Mouse (Mus musculus): ENCODE measurements around the gene Igsf8.

Gene Igsf8

GRCm38 (mm10) chr1:172323801-172324359 lies 62.4 kb downstream of the Igsf8 start:
- DNase-seq (ENCODE audit: low spot score in 2 of 2) = no peak

- DNase-seq (ENCODE audit: low spot score in 2 of 2) = peak; percentile 70 to 88
Measured at GRCm38 (mm10) chr1:172324725-172325124, 63.3 kb downstream of the Igsf8 start.

- peak; percentile 63 to 88 for DNase-seq (ENCODE audit: low spot score in 2 of 2)
Measured at GRCm38 (mm10) chr1:172325680-172326535, 64.5 kb downstream of the Igsf8 start.

- DNase-seq (ENCODE audit: low spot score in 2 of 2) = no peak
Measured at GRCm38 (mm10) chr1:172326684-172327083, 65.2 kb downstream of the Igsf8 start.

GRCm38 (mm10) chr1:172327206-172328001 lies 66.0 kb downstream of the Igsf8 start:
- no peak for DNase-seq (ENCODE audit: low spot score in 2 of 2)

- no peak for DNase-seq (ENCODE audit: low spot score in 2 of 2)
Measured at GRCm38 (mm10) chr1:172328041-172328440, 66.6 kb downstream of the Igsf8 start.

GRCm38 (mm10) chr1:172328461-172328860 lies 67.0 kb downstream of the Igsf8 start:
- DNase-seq (ENCODE audit: low spot score in 2 of 2) = no peak

GRCm38 (mm10) chr1:172329131-172329530 lies 67.7 kb downstream of the Igsf8 start, which contains the start of gene Kcnj9:
Kcnj9 (minus strand) TSS chr1:172329318.
- no peak for DNase-seq (ENCODE audit: low spot score in 2 of 2)

- DNase-seq (ENCODE audit: low spot score in 2 of 2) = no peak
Measured at GRCm38 (mm10) chr1:172329616-172330015, 68.2 kb downstream of the Igsf8 start.

GRCm38 (mm10) chr1:172331422-172331947 lies 70.0 kb downstream of the Igsf8 start:
- DNase-seq (ENCODE audit: low spot score in 2 of 2) = no peak

GRCm38 (mm10) chr1:172332925-172333324 lies 71.5 kb downstream of the Igsf8 start:
- no peak for DNase-seq (ENCODE audit: low spot score in 2 of 2)

- DNase-seq (ENCODE audit: low spot score in 2 of 2) = no peak
Measured at GRCm38 (mm10) chr1:172333512-172333911, 72.1 kb downstream of the Igsf8 start.

- no peak for DNase-seq (ENCODE audit: low spot score in 2 of 2)
Measured at GRCm38 (mm10) chr1:172335804-172336203, 74.4 kb downstream of the Igsf8 start.

- DNase-seq (ENCODE audit: low spot score in 2 of 2) = no peak
Measured at GRCm38 (mm10) chr1:172337411-172338185, 76.2 kb downstream of the Igsf8 start.

GRCm38 (mm10) chr1:172340729-172341321 lies 79.4 kb downstream of the Igsf8 start, which contains the start of gene Kcnj10:
Kcnj10 (plus strand) TSS chr1:172341210.
- peak; percentile 63 to 78 for DNase-seq (ENCODE audit: low spot score in 2 of 2)

- DNase-seq (ENCODE audit: low spot score in 2 of 2) = no peak
Measured at GRCm38 (mm10) chr1:172341386-172341785, 79.9 kb downstream of the Igsf8 start.

GRCm38 (mm10) chr1:172342729-172343128 lies 81.3 kb downstream of the Igsf8 start:
- no peak for DNase-seq (ENCODE audit: low spot score in 2 of 2)

GRCm38 (mm10) chr1:172343914-172344313 lies 82.5 kb downstream of the Igsf8 start:
- no peak for DNase-seq (ENCODE audit: low spot score in 2 of 2)

- DNase-seq (ENCODE audit: low spot score in 2 of 2) = no peak
Measured at GRCm38 (mm10) chr1:172344820-172345219, 83.4 kb downstream of the Igsf8 start.

GRCm38 (mm10) chr1:172346707-172347106 lies 85.3 kb downstream of the Igsf8 start:
- no peak for DNase-seq (ENCODE audit: low spot score in 2 of 2)

GRCm38 (mm10) chr1:172347382-172347781 lies 85.9 kb downstream of the Igsf8 start:
- DNase-seq (ENCODE audit: low spot score in 2 of 2) = no peak
